Mouse (Mus musculus) left cerebral cortex, adult 9 months (tissue): ENCODE measurements around the gene Inhba.

ENCODE experiments used
- DNase-seq, 2 experiments: peaks; one replicate each; pipeline ENCODE4 v3.0.0; 2022; ENCODE audit warnings: low spot score in 2 of 2

Gene Inhba

GRCm38 (mm10) chr13:16023070-16024039 is 11.7 kb downstream of the Inhba start:
- DNase-seq = peak in 1 of 2 experiments; percentile 54

- no peak for DNase-seq
Measured at GRCm38 (mm10) chr13:16030557-16031057, 19.0 kb downstream of the Inhba start.

DNA sequence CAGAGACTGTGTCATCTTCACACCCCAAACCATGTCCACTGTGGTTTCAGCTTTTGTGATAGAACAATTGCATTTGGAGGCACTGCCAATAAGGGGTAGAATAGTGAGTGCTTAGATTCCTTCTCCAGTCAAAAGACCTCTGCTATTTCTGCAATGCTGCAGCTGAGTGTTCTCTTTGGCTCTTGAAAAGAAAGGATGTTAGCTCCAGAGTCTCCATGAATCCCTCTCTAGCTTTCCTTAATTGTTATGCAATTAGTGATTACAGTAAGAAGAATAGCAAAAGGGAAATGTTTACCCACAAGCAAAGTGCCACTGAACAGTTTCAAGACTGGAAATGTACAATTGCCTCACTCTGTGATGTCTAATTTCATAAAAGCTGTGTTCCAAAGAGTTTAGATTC is 20.8 kb downstream of the Inhba start:
- no peak for DNase-seq

DNA sequence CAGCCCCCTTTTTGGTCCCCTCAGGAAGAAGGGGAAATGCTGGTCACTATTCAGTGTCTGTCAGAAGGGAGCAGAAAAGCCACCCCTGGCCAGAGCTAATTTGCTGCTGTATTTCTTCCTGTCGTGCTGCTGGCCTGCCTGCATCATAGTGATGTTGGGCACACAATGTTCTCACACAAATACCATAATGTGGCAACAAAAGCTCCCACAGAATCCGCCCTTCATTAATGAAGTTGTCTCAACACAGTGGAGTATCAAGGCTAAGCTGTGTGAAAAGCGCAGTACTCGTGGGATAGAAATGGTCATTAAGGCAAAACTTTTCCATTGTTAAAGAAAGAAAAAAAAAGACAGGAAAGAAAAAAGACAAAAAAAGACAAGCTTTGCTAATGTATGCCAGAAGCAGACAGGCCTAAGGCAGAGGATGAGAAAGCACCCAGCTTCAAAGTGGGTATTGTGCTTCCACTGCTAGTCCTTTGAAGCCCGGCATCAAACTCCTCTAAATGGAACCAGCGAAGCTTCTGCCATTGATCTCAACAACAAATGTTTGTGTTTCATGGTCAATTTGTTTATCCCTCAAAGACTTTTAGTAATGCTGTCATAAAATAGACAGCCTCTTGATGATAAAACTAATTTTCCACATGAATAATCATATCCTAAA is 21.4 kb downstream of the Inhba start:
- DNase-seq = no peak

DNA sequence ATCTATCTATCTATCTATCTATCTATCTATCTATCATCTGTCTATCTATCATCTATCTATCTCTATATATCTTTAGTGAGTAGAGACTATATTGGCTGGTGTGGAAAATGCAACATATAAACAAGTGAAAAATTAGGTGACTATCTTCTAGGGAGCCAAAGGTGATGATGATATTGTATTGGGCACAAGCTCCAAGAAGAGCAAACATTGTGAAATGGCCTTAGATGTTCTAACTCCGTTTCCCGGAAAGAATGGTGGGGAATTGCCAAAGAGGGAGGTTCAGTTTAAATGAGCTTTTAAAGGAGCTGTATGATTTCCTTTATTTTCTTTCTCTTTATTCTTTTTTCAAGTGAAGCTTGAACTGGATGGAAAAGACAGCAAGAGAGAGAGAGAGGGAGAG is 57.4 kb downstream of the Inhba start:
- DNase-seq = no peak

DNA sequence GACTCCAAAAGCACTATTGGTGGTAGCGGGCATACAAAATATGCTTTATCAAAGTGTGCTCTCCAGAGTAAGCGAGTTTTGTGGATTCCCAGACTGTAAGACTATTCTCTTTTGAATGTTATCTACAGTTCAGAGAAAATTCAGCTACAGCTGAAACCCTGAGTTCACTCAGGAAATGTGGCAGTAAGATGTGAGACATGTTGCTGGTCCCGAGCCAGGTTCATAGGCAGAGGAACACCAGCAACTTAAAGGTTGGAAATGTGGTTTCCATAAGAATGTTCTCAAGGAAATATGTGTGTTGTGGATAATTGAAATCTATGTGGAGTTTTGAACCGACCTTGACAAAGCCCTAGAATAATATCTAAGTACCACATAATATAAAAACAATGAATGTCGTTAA is 65.6 kb downstream of the Inhba start:
- no peak for DNase-seq

DNA sequence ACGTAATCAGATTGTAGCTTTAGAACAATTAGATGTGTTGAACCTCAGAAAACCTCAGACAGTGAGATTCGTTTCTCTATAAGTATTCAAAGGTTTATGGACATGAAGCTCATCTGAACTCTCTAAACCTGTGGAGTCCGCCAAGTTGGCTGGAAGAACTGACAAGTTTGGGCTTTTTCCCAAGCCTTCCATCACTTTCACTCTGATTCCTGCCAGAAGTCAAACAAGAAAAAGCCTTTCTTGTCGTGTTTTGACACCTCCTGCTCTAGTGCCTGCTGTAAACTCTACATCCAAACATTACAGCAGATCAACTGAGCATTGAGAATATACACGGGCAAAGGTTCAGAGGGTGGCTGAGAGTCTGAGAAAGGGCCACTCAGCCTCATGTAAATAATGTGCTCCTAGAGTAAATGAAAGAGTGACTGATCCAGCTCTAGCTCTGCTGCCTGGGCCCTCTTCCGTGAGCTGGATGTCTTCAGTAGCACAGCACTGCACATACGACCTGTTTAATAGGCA is 66.6 kb downstream of the Inhba start:
- DNase-seq = no peak

DNA sequence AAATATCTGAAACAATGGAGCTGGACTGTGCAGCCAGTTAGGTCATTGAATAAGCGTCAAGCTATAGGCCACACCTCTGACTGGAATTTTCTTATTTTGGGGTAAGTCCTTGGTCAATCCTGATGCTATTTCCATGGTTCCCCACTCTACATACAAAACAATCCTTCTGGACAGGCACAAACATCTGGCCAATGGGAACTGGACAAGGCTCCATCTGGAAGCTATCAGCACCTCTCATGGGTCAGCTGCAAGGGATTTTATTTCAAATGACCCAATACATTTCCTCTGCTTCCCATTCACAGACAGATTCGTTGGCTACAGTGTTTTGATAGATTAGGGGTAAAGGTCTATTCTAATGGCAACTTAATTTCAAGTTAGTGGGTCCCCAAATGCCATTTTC is 68.6 kb downstream of the Inhba start:
- no peak for DNase-seq
